Mouse (Mus musculus) lung, postnatal 0 days (tissue): ENCODE results near the gene Chn2.

ENCODE experiments used
- CTCF ChIP-seq: IDR thresholded peaks from 2 replicates; pipeline ENCODE4 v1.5.1; 2016; ENCODE audit warnings: antibody characterized with exemption, mild to moderate bottlenecking
- EP300 ChIP-seq: IDR thresholded peaks from 2 replicates; pipeline ENCODE4 v1.6.1; 2016; ENCODE audit warnings: antibody characterized with exemption, mild to moderate bottlenecking, control low read depth

DNA sequence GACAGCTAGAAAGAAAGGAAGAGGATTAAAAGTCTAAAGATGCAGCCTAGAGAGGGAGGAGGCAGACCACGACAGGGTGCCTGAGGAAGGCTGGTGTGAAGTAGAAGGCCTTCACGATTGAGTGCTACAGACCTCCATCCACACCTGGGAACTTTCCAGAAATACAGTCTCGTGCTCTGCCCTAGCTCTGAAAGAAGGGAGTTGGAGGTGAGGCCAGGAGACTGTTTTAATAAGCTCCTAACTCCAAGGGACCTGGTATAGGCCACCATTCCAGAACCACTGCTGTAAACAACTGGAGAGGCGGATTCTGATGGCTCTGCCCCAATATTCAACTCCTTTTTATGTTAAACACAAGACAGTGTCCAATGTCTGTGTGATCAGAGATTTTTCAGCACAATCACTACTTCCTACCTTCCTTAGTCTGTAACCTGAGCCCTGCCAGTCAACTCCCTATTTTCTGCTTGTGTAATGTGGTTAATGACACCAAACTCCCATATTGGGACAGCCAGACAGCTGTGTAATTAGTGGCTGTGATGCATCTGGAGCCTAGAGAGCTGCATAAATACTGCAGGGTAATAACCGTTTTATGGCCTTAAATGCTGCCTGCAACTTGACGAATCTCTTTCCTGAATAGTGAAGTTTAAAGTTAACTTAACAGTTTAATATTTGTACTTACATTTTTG is 109.6 kb downstream of the Chn2 start:
- TF ChIP-seq CTCF (no peak), EP300 (no peak)
